Mouse (Mus musculus) kidney, embryonic 14.5 days (tissue): ENCODE data around the gene Tagln3. TPM values are rescaled to one million over a fixed set of nuclear protein-coding genes. Genes with fewer than 3 reads are reported as not detected.

ENCODE experiments used
- ATAC-seq: fragments of 200-750 bp; cut with Nextera tagmentation; 2 replicates; pipeline ENCODE4 v1.8.0; 2017; ENCODE audit warnings: moderate number of reproducible peaks, mild to moderate bottlenecking, moderate TSS enrichment, moderate library complexity; ENCODE audit not compliant: low FRiP score, low TSS enrichment
- H3K27ac ChIP-seq: fragments of 300-500 bp; sonication (generic); 2 replicates; pipeline ENCODE4 v1.5.1; 2014; ENCODE audit warnings: low read depth, mild to moderate bottlenecking, low read length, moderate library complexity, mixed read lengths
- H3K27me3 ChIP-seq: fragments of 300-500 bp; sonication (generic); 2 replicates; pipeline ENCODE4 v1.6.1; 2014; ENCODE audit warnings: mild to moderate bottlenecking, low read length; ENCODE audit not compliant: control insufficient read depth, insufficient read depth
- H3K36me3 ChIP-seq: fragments of 300-500 bp; sonication (generic); 2 replicates; pipeline ENCODE4 v1.6.1; 2014; ENCODE audit warnings: low read length, mixed read lengths; ENCODE audit not compliant: control insufficient read depth, insufficient read depth
- H3K4me1 ChIP-seq: fragments of 300-500 bp; sonication (generic); 2 replicates; pipeline ENCODE4 v1.6.1; 2014; ENCODE audit warnings: low read length, mixed read lengths; ENCODE audit not compliant: control insufficient read depth, insufficient read depth
- H3K4me2 ChIP-seq: fragments of 300-500 bp; sonication (generic); replicated peaks from 2 replicates; pipeline ENCODE4 v1.6.1; 2014; ENCODE audit warnings: low read depth, mild to moderate bottlenecking, low read length
- H3K4me3 ChIP-seq: fragments of 300-500 bp; sonication (generic); 2 replicates; pipeline ENCODE4 v1.5.1; 2014; ENCODE audit warnings: mild to moderate bottlenecking, low read length
- H3K9ac ChIP-seq: fragments of 300-500 bp; sonication (generic); 2 replicates; pipeline ENCODE4 v1.6.1; 2014; ENCODE audit warnings: low read depth, mild to moderate bottlenecking, low read length, moderate library complexity
- H3K9me3 ChIP-seq: fragments of 300-500 bp; sonication (generic); 2 replicates; pipeline ENCODE4 v1.6.1; 2016; ENCODE audit warnings: low read length; ENCODE audit not compliant: control insufficient read depth
- WGBS: fragments of 180-500 bp; shearing (Covaris S2); extraction: QIAGEN DNeasy Blood & Tissue Kit; methylation state at CpG from one replicate; pipeline ENCODE4 v1.1.7; 2014; 5-methylcytosine and 5-hydroxymethylcytosine counted together
- polyA plus RNA-seq: library from polyadenylated mRNA; unstranded; fragments of >200 nt; fragmentation: Nextera tagmentation; extraction: Ambion mirVana; gene quantifications from 2 replicates; pipeline ENCODE4 v1.2.1, GENCODE M21; 2014

Tagln3 gene
- polyA plus RNA-seq, 1 experiment from 2014 or later: 8.5 TPM

DNA sequence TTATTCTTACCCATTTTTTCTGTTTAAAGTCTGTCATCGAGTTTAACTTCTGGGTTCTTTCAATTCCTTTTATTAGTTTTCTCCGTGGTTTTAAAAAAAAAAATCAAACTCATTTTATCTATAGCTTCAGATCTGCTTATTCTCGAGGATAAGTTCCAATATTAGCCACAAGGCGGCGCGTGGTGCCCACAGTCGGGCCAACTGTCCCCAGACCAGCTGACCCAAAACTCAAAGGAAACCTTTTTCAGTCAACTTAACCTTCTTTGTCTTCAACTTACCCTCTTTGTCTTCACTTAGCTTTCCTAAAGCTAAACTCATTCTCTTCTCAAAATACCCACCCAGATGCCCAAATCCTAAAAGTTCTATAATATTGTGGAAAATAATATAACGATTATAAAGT is 39.6 kb downstream of the Tagln3 start:
- no peak for ATAC-seq
- H3K9ac ChIP-seq: no peak overlapping the region
- no peak overlapping the region for H3K27ac ChIP-seq
- H3K4me2 ChIP-seq: no peak overlapping the region
- 13% methylated on average over 8 of the region's 8 CpGs for WGBS
- no peaks in the 10 kb centered on the region for H3K27me3 ChIP-seq
- H3K36me3 ChIP-seq: no peaks in the 10 kb centered on the region
- no peaks in the 10 kb centered on the region for H3K9me3 ChIP-seq
- no peaks in the 10 kb centered on the region for H3K4me1 ChIP-seq
- H3K4me3 ChIP-seq: no peak overlapping the region

- no peaks in the 10 kb centered on the region for H3K4me1 ChIP-seq
- no peak overlapping the region for H3K27ac ChIP-seq
- no peaks in the 10 kb centered on the region for H3K36me3 ChIP-seq
- no peak overlapping the region for H3K9ac ChIP-seq
- no peak for ATAC-seq
- no peak overlapping the region for H3K4me3 ChIP-seq
- H3K4me2 ChIP-seq: no peak overlapping the region
- no peaks in the 10 kb centered on the region for H3K9me3 ChIP-seq
- H3K27me3 ChIP-seq: no peaks in the 10 kb centered on the region
- WGBS: 42% methylated on average over 1 of the region's 1 CpGs
Measured at GRCm38 (mm10) chr16:45676462-45676861, 47.9 kb downstream of the Tagln3 start.

- no peaks in the 10 kb centered on the region for H3K36me3 ChIP-seq
- no peak overlapping the region for H3K9ac ChIP-seq
- 29% methylated on average over 4 of the region's 4 CpGs for WGBS
- H3K4me2 ChIP-seq: no peak overlapping the region
- no peak overlapping the region for H3K27ac ChIP-seq
- no peak overlapping the region for H3K4me3 ChIP-seq
- H3K4me1 ChIP-seq: no peaks in the 10 kb centered on the region
- H3K27me3 ChIP-seq: no peaks in the 10 kb centered on the region
- no peak for ATAC-seq
- H3K9me3 ChIP-seq: no peaks in the 10 kb centered on the region
Measured at GRCm38 (mm10) chr16:45670005-45670404, 54.4 kb downstream of the Tagln3 start.

DNA sequence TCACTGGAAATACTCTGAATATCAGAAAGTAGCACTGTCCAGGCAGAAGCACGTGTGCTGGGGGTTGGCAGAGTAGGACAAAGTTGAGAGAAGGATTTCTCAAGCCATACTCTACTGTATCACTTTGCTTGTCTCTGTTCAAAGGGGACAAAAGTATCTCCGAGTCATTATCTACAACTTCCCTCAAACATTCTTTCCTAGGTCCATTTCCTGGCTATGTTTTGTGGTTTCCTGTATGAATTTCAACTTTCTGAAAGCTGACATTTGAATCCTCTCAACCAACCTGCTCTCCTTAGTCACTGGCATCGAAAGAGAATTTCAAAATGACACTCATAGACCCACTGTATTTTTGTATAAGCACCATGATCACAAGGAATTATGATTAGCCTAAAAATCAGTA is 56.2 kb downstream of the Tagln3 start:
- Histone ChIP-seq H3K9me3 (no peaks in the 10 kb centered on the region), H3K9ac (no peak overlapping the region), H3K4me1 (no peaks in the 10 kb centered on the region), H3K4me3 (no peak overlapping the region), H3K4me2 (no peak overlapping the region), H3K27me3 (no peaks in the 10 kb centered on the region), H3K36me3 (no peaks in the 10 kb centered on the region), H3K27ac (no peak overlapping the region)
- no peak for ATAC-seq
- 69% methylated on average over 3 of the region's 3 CpGs for WGBS

DNA sequence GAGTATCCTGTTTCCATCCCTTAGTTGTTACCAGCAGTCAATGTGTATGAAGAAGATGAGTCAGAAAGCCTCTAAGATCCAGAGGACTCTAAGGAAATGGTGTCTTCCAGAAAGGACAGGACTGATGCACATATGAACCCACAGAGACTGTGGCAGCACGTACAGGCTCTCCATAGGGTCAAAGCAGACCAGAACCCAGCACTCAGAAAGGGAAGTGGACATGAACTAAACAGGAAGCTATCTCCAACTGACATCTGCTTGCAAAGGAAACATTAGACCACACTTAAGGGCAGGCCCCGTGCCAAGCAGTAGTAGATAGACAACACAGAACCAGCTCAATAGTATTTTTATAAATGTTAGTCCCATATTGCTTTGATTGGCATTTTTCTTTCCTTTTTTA is 58.3 kb downstream of the Tagln3 start:
- Histone ChIP-seq H3K9ac (no peak overlapping the region), H3K4me1 (no peaks in the 10 kb centered on the region), H3K9me3 (no peaks in the 10 kb centered on the region), H3K4me2 (no peak overlapping the region), H3K4me3 (no peak overlapping the region), H3K27me3 (no peaks in the 10 kb centered on the region), H3K27ac (no peak overlapping the region), H3K36me3 (no peaks in the 10 kb centered on the region)
- no peak for ATAC-seq
- 74% methylated on average over 2 of the region's 2 CpGs for WGBS

DNA sequence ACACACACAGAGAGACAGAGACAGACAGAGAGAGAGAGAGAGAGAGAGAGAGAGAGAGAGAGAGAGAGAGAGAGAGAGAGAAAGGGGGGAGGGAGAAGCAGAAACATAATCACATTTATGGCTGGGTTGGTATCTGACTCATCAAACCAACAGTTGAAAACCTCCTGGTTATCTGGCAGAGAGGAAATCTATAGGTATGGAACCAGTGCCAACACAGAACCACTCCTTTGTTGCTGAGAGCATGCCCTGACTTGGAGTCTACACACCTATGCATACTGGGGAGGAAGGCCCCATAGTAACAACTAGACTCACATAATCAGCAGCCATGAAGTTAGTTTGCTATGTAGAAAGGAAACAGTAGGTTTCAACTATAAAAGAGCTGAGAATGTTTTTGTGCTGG is 62.0 kb downstream of the Tagln3 start:
- no peak overlapping the region for H3K9ac ChIP-seq
- no peaks in the 10 kb centered on the region for H3K9me3 ChIP-seq
- ATAC-seq: no peak
- H3K4me3 ChIP-seq: no peak overlapping the region
- no peaks in the 10 kb centered on the region for H3K4me1 ChIP-seq
- no peaks in the 10 kb centered on the region for H3K27me3 ChIP-seq
- no peak overlapping the region for H3K27ac ChIP-seq
- H3K36me3 ChIP-seq: no peaks in the 10 kb centered on the region
- H3K4me2 ChIP-seq: no peak overlapping the region

Other genes with a start within 250 kb of the Tagln3 start
- 0.85 and 0.86 TPM in 2 replicates for gene Gm609, start 231.6 kb downstream of the Tagln3 start, polyA plus RNA-seq
- 3.7 and 3.8 TPM in 2 replicates for gene Gm17783, start 192.6 kb downstream of the Tagln3 start, polyA plus RNA-seq
- not detected in 2 replicates for gene Slc9c1, start 189.3 kb downstream of the Tagln3 start, polyA plus RNA-seq
- 0.07 and 0.19 TPM in 2 replicates for gene Gcsam, start 114.2 kb downstream of the Tagln3 start, polyA plus RNA-seq
- 0.16 and 0.31 TPM in 2 replicates for gene BC016579, start 70.5 kb downstream of the Tagln3 start, polyA plus RNA-seq
- gene Tmprss7, start 30.9 kb downstream of the Tagln3 start, polyA plus RNA-seq: not detected in 2 replicates
- 36.5 and 38.8 TPM in 2 replicates for gene Abhd10, start 18.3 kb upstream of the Tagln3 start, polyA plus RNA-seq
- gene Phldb2, start 229.0 kb upstream of the Tagln3 start, polyA plus RNA-seq: 48.1 and 79.3 TPM in 2 replicates